11 mouse cellular contexts compared by ENCODE assay signal in the genomic region with DNA sequence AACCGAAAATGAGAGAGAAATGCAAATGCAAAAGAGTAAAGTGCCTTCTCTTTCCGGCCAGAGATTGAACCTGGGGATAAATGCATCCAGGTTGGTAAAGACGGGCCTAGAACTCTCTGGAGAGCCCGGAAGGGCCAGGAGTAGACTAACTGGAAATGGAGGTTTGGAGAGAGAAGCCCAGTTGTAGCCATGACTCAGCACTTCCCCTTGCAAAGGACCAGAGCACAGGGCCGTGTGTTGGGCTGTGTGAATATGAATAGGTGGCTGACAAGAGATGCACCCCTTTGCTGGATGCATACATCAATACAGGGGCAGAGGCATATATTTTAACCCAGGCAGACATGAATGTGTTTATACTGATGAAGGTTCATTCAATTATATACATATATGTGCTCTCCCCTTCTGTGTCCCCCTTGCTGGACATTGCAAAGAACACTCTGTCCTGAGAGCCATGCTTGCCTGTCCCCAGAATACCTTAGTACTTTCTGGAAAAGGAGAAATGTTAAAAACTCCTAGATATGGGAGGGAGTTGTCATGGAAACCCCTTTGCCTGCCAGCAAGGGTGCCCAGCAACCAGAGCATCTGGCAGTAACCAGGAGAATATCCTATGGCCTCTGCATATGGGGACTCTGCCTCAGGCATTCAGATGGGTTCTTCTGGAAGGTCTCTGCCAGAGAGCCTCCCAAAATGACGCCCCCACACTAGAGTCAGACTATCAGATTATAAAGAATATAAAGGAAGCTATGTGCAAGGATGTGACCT. TPM values are rescaled to one million over a fixed set of nuclear protein-coding genes. Genes with fewer than 3 reads are reported as not detected.
A peak's percentile ranks its signal among the peaks of the same experiment; 100 is the strongest.
DNase-seq lines count a peak whose midpoint lies in the region; ATAC-seq and TF ChIP-seq lines count a peak whose summit lies in the region.
"Had no signal": no experiment of that assay in that cellular context is flagged by ENCODE, and none has a peak within 500 bp of the region (broad histone marks: within the 10 kb centered on the region; RNA-seq: fewer than 3 reads in every experiment).

No protein-coding gene starts in this region.

- H3K4me1 ChIP-seq in forebrain, embryonic 10.5 days = peaks cover 55% of the 10 kb centered on the region
- peaks cover 19% of the 10 kb centered on the region for H3K4me1 ChIP-seq in forebrain, embryonic 11.5 days (replicated peaks; ENCODE audit: control insufficient read depth, insufficient read depth, low read length)
- H3K4me1 ChIP-seq in ES-E14 (ENCODE audit: control insufficient read depth in 2 of 2, insufficient read depth in 2 of 2, low read length in 2 of 2, poor library complexity in 1 of 2) = peaks cover 5 to 22% of the 10 kb centered on the region in 2 experiments; a peak in 3 of 4 replicates
- H3K4me1 ChIP-seq in forebrain, postnatal 0 days (ENCODE audit: insufficient read depth) = peaks cover 15% of the 10 kb centered on the region
- H3K4me1 ChIP-seq in midbrain, embryonic 15.5 days = peaks cover 43% of the 10 kb centered on the region

- no peak overlapping the region for H3K4me2 ChIP-seq in forebrain, embryonic 11.5 days (ENCODE audit: low read depth, low read length, severe bottlenecking)
- peak overlapping the region; percentile 68 for H3K4me2 ChIP-seq in forebrain, postnatal 0 days (ENCODE audit: low read depth)
- H3K4me2 ChIP-seq in midbrain, embryonic 15.5 days = peak overlapping the region; percentile 92

- peaks cover 68% of the 10 kb centered on the region for H3K27me3 ChIP-seq in forebrain, embryonic 10.5 days (ENCODE audit: poor library complexity, severe bottlenecking)
- peaks cover 36% of the 10 kb centered on the region for H3K27me3 ChIP-seq in forebrain, embryonic 11.5 days (ENCODE audit: control insufficient read depth, insufficient read depth, low read length)
- H3K27me3 ChIP-seq in forebrain, postnatal 0 days (ENCODE audit: insufficient read depth, low read length) = peaks cover 6% of the 10 kb centered on the region
- no peaks in the 10 kb centered on the region for H3K27me3 ChIP-seq in midbrain, embryonic 15.5 days (replicated peaks)

- no peak overlapping the region for H3K27ac ChIP-seq in forebrain, embryonic 10.5 days
- no peak overlapping the region for H3K27ac ChIP-seq in forebrain, embryonic 11.5 days (ENCODE audit: low read depth, low read length)
- H3K27ac ChIP-seq in ES-E14 (ENCODE audit: insufficient read depth, low read depth, low read length, poor library complexity, severe bottlenecking) = no peak overlapping the region
- no peak overlapping the region for H3K27ac ChIP-seq in forebrain, postnatal 0 days (ENCODE audit: low read depth, low read length)
- H3K27ac ChIP-seq in midbrain, embryonic 15.5 days = 0 out of 2 replicates have a peak overlapping the region, but pooled peaks have one; percentile 69

- no peak overlapping the region for H3K9ac ChIP-seq in forebrain, embryonic 11.5 days (ENCODE audit: low read length)
- H3K9ac ChIP-seq in ES-E14 (ENCODE audit: insufficient read depth, low read depth, low read length, poor library complexity, severe bottlenecking) = no peak overlapping the region
- peak overlapping the region; percentile 52 for H3K9ac ChIP-seq in forebrain, postnatal 0 days
- peak overlapping the region; percentile 91; the same call in 1 of the 2 replicates for H3K9ac ChIP-seq in midbrain, embryonic 15.5 days

- no peaks in the 10 kb centered on the region for H3K9me3 ChIP-seq in forebrain, embryonic 10.5 days
- H3K9me3 ChIP-seq in forebrain, embryonic 11.5 days (ENCODE audit: control insufficient read depth, low read length) = no peaks in the 10 kb centered on the region
- no peaks in the 10 kb centered on the region for H3K9me3 ChIP-seq in ES-E14 (ENCODE audit: control insufficient read depth, insufficient read depth, low read depth, low read length)
- no peaks in the 10 kb centered on the region for H3K9me3 ChIP-seq in forebrain, postnatal 0 days (ENCODE audit: low read length)
- no peaks in the 10 kb centered on the region for H3K9me3 ChIP-seq in midbrain, embryonic 15.5 days

- in situ Hi-C loops in ES-E14 (cut with MboI; ENCODE audit: low sequenced_read_pairs in 2 of 2, unreplicated experiment in 2 of 2) = loop anchor here in 1 of 2 experiments (10.0 kb wide), 2 partner anchors 55 to 85 kb away; a partner anchor contains a TSS

- 50% methylated on average over 6 of the region's 6 CpGs for WGBS in forebrain, embryonic 10.5 days
- WGBS in forebrain, embryonic 11.5 days = 44% methylated on average over 6 of the region's 6 CpGs
- WGBS in forebrain, postnatal 0 days = 46% methylated on average over 6 of the region's 6 CpGs
- 32% methylated on average over 6 of the region's 6 CpGs for WGBS in midbrain, embryonic 15.5 days

- no peaks in the 10 kb centered on the region for H3K36me3 ChIP-seq in forebrain, embryonic 10.5 days (replicated peaks)
- no peaks in the 10 kb centered on the region for H3K36me3 ChIP-seq in forebrain, embryonic 11.5 days (ENCODE audit: control insufficient read depth, insufficient read depth, low read length)
- H3K36me3 ChIP-seq in ES-E14 (ENCODE audit: control insufficient read depth, insufficient read depth, low read length, poor library complexity, severe bottlenecking) = no peaks in the 10 kb centered on the region
- no peaks in the 10 kb centered on the region for H3K36me3 ChIP-seq in forebrain, postnatal 0 days (ENCODE audit: insufficient read depth)
- no peaks in the 10 kb centered on the region for H3K36me3 ChIP-seq in midbrain, embryonic 15.5 days (replicated peaks)

- TF ChIP-seq CTCF in forebrain, postnatal 0 days (IDR thresholded peaks at IDR 0.05; ENCODE audit: low read depth) = no peak

- ATAC-seq in forebrain, embryonic 11.5 days (replicated peaks; ENCODE audit: low FRiP score) = no peak
- ATAC-seq in forebrain, postnatal 0 days = no peak
- no peak for ATAC-seq in midbrain, embryonic 15.5 days (replicated peaks)
- no peak for ATAC-seq in inflammation-experienced regulatory T-cells, adult 6 months

- DNase-seq in forebrain, embryonic 10.5 days (ENCODE audit: extremely low spot score, low spot score) = no peak
- no peak for DNase-seq in forebrain, embryonic 11.5 days (ENCODE audit: low spot score)
- DNase-seq in ES-E14 (ENCODE audit: low read depth, low spot score) = no peak
- DNase-seq in forebrain, postnatal 0 days = peak; percentile 53
- no peak for DNase-seq in T-cell, adult 2 months (ENCODE audit: low spot score)
- DNase-seq in ovary, postnatal 36 days (ENCODE audit: low spot score) = no peak
- DNase-seq: lung, adult 2 months had no signal

- H3K4me3 ChIP-seq in forebrain, embryonic 10.5 days = peak overlapping the region; percentile 76; the same call in 1 of the 2 replicates
- H3K4me3 ChIP-seq in forebrain, embryonic 11.5 days (ENCODE audit: low read depth, low read length) = no peak overlapping the region
- peak overlapping the region in 1 of 2 experiments; percentile 55; a peak in 1 of 4 replicates for H3K4me3 ChIP-seq in ES-E14 (ENCODE audit: insufficient read depth in 1 of 2, low read depth in 1 of 2, low read length in 2 of 2, poor library complexity in 1 of 2, severe bottlenecking in 1 of 2)
- H3K4me3 ChIP-seq in forebrain, postnatal 0 days (ENCODE audit: low read depth, low read length) = peak overlapping the region; percentile 79
- peak overlapping the region; percentile 73 for H3K4me3 ChIP-seq in midbrain, embryonic 15.5 days

TF ChIP-seq in ES-E14, 5 proteins besides CTCF, POLR2A, EP300 and RAD21:
- TF ChIP-seq ZNF384 (IDR thresholded peaks at IDR 0.05; ENCODE audit: low read depth, low read length) = no peak
- no peak for TF ChIP-seq HCFC1 (IDR thresholded peaks at IDR 0.05; ENCODE audit: borderline replicate concordance, insufficient read depth, low read length)
- peak; percentile 81 for TF ChIP-seq MAFK (IDR thresholded peaks at IDR 0.05; ENCODE audit: insufficient read depth, low read depth, low read length)
- TF ChIP-seq CHD2 (IDR thresholded peaks at IDR 0.05; ENCODE audit: low read depth, low read length) = no peak

RNA-seq across cellular contexts. Expression of a gene that starts 4.7 kb away (rescaled TPM):
- polyA plus RNA-seq in forebrain, embryonic 10.5 days (2016; fragmentation: Nextera tagmentation; extraction: Ambion mirVana) = 0.22 and 0.25 TPM in 2 replicates
- 1.2 and 1.4 TPM in 2 replicates for polyA plus RNA-seq in forebrain, embryonic 11.5 days (2014; fragmentation: Nextera tagmentation; extraction: Ambion mirVana)
- total RNA-seq in ES-E14 (2012; rRNA removed) = 0.26 and 0.54 TPM in 2 replicates
- total RNA-seq in forebrain, postnatal 0 days (2014; rRNA removed) = 24.2 and 27.2 TPM in 2 replicates
- polyA plus RNA-seq in forebrain, postnatal 0 days (2015; fragmentation: Nextera tagmentation; extraction: Ambion mirVana) = 9.7 and 10.0 TPM in 2 replicates
- 9.1 and 9.7 TPM in 2 replicates for polyA plus RNA-seq in midbrain, embryonic 15.5 days (2015; fragmentation: Nextera tagmentation; extraction: Ambion mirVana)
- polyA plus RNA-seq in inflammation-experienced regulatory T-cells, adult 6 months (2017; shearing (Covaris generic)) = not detected

RNA-seq across cellular contexts. Expression of a gene that starts 25.8 kb away (rescaled TPM):
- polyA plus RNA-seq in forebrain, embryonic 10.5 days (2016; fragmentation: Nextera tagmentation; extraction: Ambion mirVana) = not detected in 2 replicates
- not detected in 2 replicates for polyA plus RNA-seq in forebrain, embryonic 11.5 days (2014; fragmentation: Nextera tagmentation; extraction: Ambion mirVana)
- total RNA-seq in ES-E14 (2012; rRNA removed) = not detected in 2 replicates
- not detected in 2 replicates for total RNA-seq in forebrain, postnatal 0 days (2014; rRNA removed)
- polyA plus RNA-seq in forebrain, postnatal 0 days (2015; fragmentation: Nextera tagmentation; extraction: Ambion mirVana) = not detected in 2 replicates
- polyA plus RNA-seq in midbrain, embryonic 15.5 days (2015; fragmentation: Nextera tagmentation; extraction: Ambion mirVana) = 1.8 TPM in 2 replicates
- not detected for polyA plus RNA-seq in inflammation-experienced regulatory T-cells, adult 6 months (2017; shearing (Covaris generic))
- polyA plus RNA-seq: embryonic facial prominence, embryonic 14.5 days; gonadal fat pad, adult 2 months; lung, adult 2 months had no signal

RNA-seq across cellular contexts. Expression of a gene that starts 33.5 kb away (rescaled TPM):
- not detected in 2 replicates for polyA plus RNA-seq in forebrain, embryonic 10.5 days (2016; fragmentation: Nextera tagmentation; extraction: Ambion mirVana)
- polyA plus RNA-seq in forebrain, embryonic 11.5 days (2014; fragmentation: Nextera tagmentation; extraction: Ambion mirVana) = not detected in 2 replicates
- not detected in 2 replicates for total RNA-seq in ES-E14 (2012; rRNA removed)
- not detected in 2 replicates for total RNA-seq in forebrain, postnatal 0 days (2014; rRNA removed)
- not detected in 2 replicates for polyA plus RNA-seq in forebrain, postnatal 0 days (2015; fragmentation: Nextera tagmentation; extraction: Ambion mirVana)
- 0.38 and 0.72 TPM in 2 replicates for polyA plus RNA-seq in midbrain, embryonic 15.5 days (2015; fragmentation: Nextera tagmentation; extraction: Ambion mirVana)
- polyA plus RNA-seq in inflammation-experienced regulatory T-cells, adult 6 months (2017; shearing (Covaris generic)) = not detected
- polyA plus RNA-seq: embryonic facial prominence, embryonic 14.5 days; lung, adult 2 months had no signal

Comparison
In these comparisons a context has a peak if more than half of its experiments do, and no peak if none do; other contexts are left out.
1. H3K9ac ChIP-seq: peak in forebrain, postnatal 0 days (single experiment) and midbrain, embryonic 15.5 days (single experiment); none in forebrain, embryonic 11.5 days (single experiment) and ES-E14 (single experiment).